Mouse (Mus musculus) MEL (cell line): ENCODE measurements at regions not wholly inside any gene's neighbourhood (a gene's known extent, or its start where the extent isn't known, plus 50 kb on each side); places are given as distances from the start of the nearest gene placed in this dataset.

Source experiments
- DNase-seq: peaks from one replicate; pipeline ENCODE4 v3.0.0; 2011; ENCODE audit warnings: low read depth, low spot score
- H3K27ac ChIP-seq: 2 replicates; pipeline ENCODE4 v1.5.1; 2012; ENCODE audit warnings: low read depth, mild to moderate bottlenecking, control low read depth, low read length, moderate library complexity; ENCODE audit not compliant: control insufficient read depth
- H3K27me3 ChIP-seq, 2 experiments: fragments of 150-350 bp in 1 of 2; sonication (generic) in 1 of 2; 2 replicates each; pipeline ENCODE4 v1.6.1; 2012; ENCODE audit warnings: low read length in 2 of 2, mild to moderate bottlenecking in 2 of 2, improper control_type of control experiment in 1 of 2, moderate library complexity in 1 of 2; ENCODE audit not compliant: insufficient read depth in 2 of 2, control insufficient read depth in 1 of 2
- H3K36me3 ChIP-seq, 2 experiments: 2 replicates each; pipeline ENCODE4 v1.6.1; 2012 to 2014; ENCODE audit warnings: low read length in 2 of 2, improper control_type of control experiment in 1 of 2, inconsistent platforms in 1 of 2, mild to moderate bottlenecking in 1 of 2; ENCODE audit not compliant: insufficient read depth in 2 of 2, control insufficient read depth in 1 of 2
- H3K4me1 ChIP-seq, 2 experiments: fragments of 150-350 bp in 1 of 2; sonication (generic) in 1 of 2; 2 replicates each; pipeline ENCODE4 v1.6.1; 2012; ENCODE audit warnings: low read length in 2 of 2, improper control_type of control experiment in 1 of 2, mild to moderate bottlenecking in 1 of 2; ENCODE audit not compliant: insufficient read depth in 2 of 2, control insufficient read depth in 1 of 2
- H3K4me3 ChIP-seq, 2 experiments: fragments of 150-350 bp in 1 of 2; sonication (generic) in 1 of 2; 2 replicates each; pipeline ENCODE4 v1.5.1; 2012; ENCODE audit warnings: low read depth in 2 of 2, low read length in 2 of 2, mild to moderate bottlenecking in 2 of 2, moderate library complexity in 2 of 2, control low read depth in 1 of 2, improper control_type of control experiment in 1 of 2; ENCODE audit not compliant: control insufficient read depth in 1 of 2, insufficient read depth in 1 of 2
- H3K79me2 ChIP-seq: 2 replicates; pipeline ENCODE4 v1.6.1; 2012; ENCODE audit warnings: mild to moderate bottlenecking, low read length, moderate library complexity; ENCODE audit not compliant: control insufficient read depth, poor library complexity, insufficient read depth
- H3K9ac ChIP-seq: 2 replicates; pipeline ENCODE4 v1.6.1; 2012; ENCODE audit warnings: low read depth, mild to moderate bottlenecking, control low read depth, low read length, moderate library complexity; ENCODE audit not compliant: control insufficient read depth, poor library complexity, severe bottlenecking
- H3K9me3 ChIP-seq: fragments of 150-350 bp; sonication (generic); replicated peaks from 2 replicates; pipeline ENCODE4 v1.6.1; 2012; ENCODE audit warnings: mild to moderate bottlenecking, low read length, improper control_type of control experiment, moderate library complexity; ENCODE audit not compliant: insufficient read depth
- BHLHE40 ChIP-seq: IDR thresholded peaks from 2 replicates; pipeline ENCODE4 v1.6.1; 2012; ENCODE audit warnings: low read depth, mild to moderate bottlenecking, inconsistent platforms, low read length, improper control_type of control experiment, borderline replicate concordance
- CTCF ChIP-seq, 3 experiments: IDR thresholded peaks in 2 of 3; conservative IDR thresholded peaks in 1 of 3; 2 replicates each; pipeline ENCODE4 v1.5.1; 2011 to 2012; ENCODE audit warnings: low read length in 3 of 3, low read depth in 2 of 3, mild to moderate bottlenecking in 2 of 3, improper control_type of control experiment in 1 of 3, inconsistent platforms in 1 of 3, mixed read lengths in 1 of 3, moderate library complexity in 1 of 3; ENCODE audit not compliant: control insufficient read depth in 1 of 3, insufficient read depth in 1 of 3, poor library complexity in 1 of 3, severe bottlenecking in 1 of 3
- E2F4 ChIP-seq: IDR thresholded peaks from 2 replicates; pipeline ENCODE4 v1.6.1; 2011; ENCODE audit warnings: low read depth, low read length, improper control_type of control experiment, borderline replicate concordance
- ELF1 ChIP-seq: IDR thresholded peaks from 2 replicates; pipeline ENCODE4 v1.6.1; 2014; ENCODE audit warnings: low read depth, mild to moderate bottlenecking, inconsistent platforms, low read length, improper control_type of control experiment, moderate library complexity
- EP300 ChIP-seq, 2 experiments: IDR thresholded peaks; 2 replicates each; pipeline ENCODE4 v1.6.1; 2011; ENCODE audit warnings: improper control_type of control experiment in 2 of 2, low read length in 2 of 2, low read depth in 1 of 2, mild to moderate bottlenecking in 1 of 2
- ETS1 ChIP-seq: IDR thresholded peaks from 2 replicates; pipeline ENCODE4 v1.6.1; 2012; ENCODE audit warnings: low read depth, mild to moderate bottlenecking, inconsistent platforms, low read length, improper control_type of control experiment, moderate library complexity
- GABPA ChIP-seq: IDR thresholded peaks from 2 replicates; pipeline ENCODE4 v1.6.1; 2012; ENCODE audit warnings: low read depth, mild to moderate bottlenecking, inconsistent platforms, low read length, improper control_type of control experiment, moderate library complexity
- HCFC1 ChIP-seq: IDR thresholded peaks from 2 replicates; pipeline ENCODE4 v1.6.1; 2012; ENCODE audit warnings: low read depth, mild to moderate bottlenecking, inconsistent platforms, low read length, improper control_type of control experiment, moderate library complexity
- KAT2A ChIP-seq: conservative IDR thresholded peaks from 2 replicates; pipeline ENCODE4 v1.6.1; 2012; ENCODE audit warnings: low read depth, low read length, improper control_type of control experiment, inconsistent platforms
- MAFK ChIP-seq: IDR thresholded peaks from 2 replicates; pipeline ENCODE4 v1.6.1; 2011; ENCODE audit warnings: low read depth, mild to moderate bottlenecking, low read length, improper control_type of control experiment, borderline replicate concordance
- MXI1 ChIP-seq: IDR thresholded peaks from 2 replicates; pipeline ENCODE4 v1.6.1; 2011; ENCODE audit warnings: mild to moderate bottlenecking, low read depth, low read length, improper control_type of control experiment
- MYB ChIP-seq: IDR thresholded peaks from 2 replicates; pipeline ENCODE4 v1.6.1; 2011; ENCODE audit warnings: mild to moderate bottlenecking, low read depth, low read length, improper control_type of control experiment
- MYC ChIP-seq: IDR thresholded peaks from 2 replicates; pipeline ENCODE4 v1.6.1; 2011; ENCODE audit warnings: low read depth, mild to moderate bottlenecking, low read length, improper control_type of control experiment, moderate library complexity
- NELFE ChIP-seq: IDR thresholded peaks from 2 replicates; pipeline ENCODE4 v1.6.1; 2011; ENCODE audit warnings: low read depth, low read length, improper control_type of control experiment
- NRF1 ChIP-seq: IDR thresholded peaks from 2 replicates; pipeline ENCODE4 v1.6.1; 2014; ENCODE audit warnings: low read depth, mild to moderate bottlenecking, inconsistent platforms, low read length, improper control_type of control experiment, moderate library complexity; ENCODE audit not compliant: poor library complexity, insufficient read depth, severe bottlenecking
- POLR2AphosphoS2 ChIP-seq: IDR thresholded peaks from 2 replicates; pipeline ENCODE4 v1.6.1; 2011; ENCODE audit warnings: low read length, improper control_type of control experiment
- POLR2AphosphoS5 ChIP-seq: IDR thresholded peaks from 2 replicates; pipeline ENCODE4 v1.6.1; 2012; ENCODE audit warnings: low read depth, borderline replicate concordance, mild to moderate bottlenecking, inconsistent platforms, low read length, moderate library complexity, mixed read lengths
- RAD21 ChIP-seq: IDR thresholded peaks from 2 replicates; pipeline ENCODE4 v1.6.1; 2011; ENCODE audit warnings: mild to moderate bottlenecking, low read depth, low read length, improper control_type of control experiment
- RCOR1 ChIP-seq: IDR thresholded peaks from 2 replicates; pipeline ENCODE4 v1.6.1; 2012; ENCODE audit warnings: low read depth, mild to moderate bottlenecking, inconsistent platforms, low read length, improper control_type of control experiment
- SIN3A ChIP-seq: IDR thresholded peaks from 2 replicates; pipeline ENCODE4 v1.6.1; 2012; ENCODE audit warnings: low read length, improper control_type of control experiment, inconsistent platforms
- SMC3 ChIP-seq: IDR thresholded peaks from 2 replicates; pipeline ENCODE4 v1.6.1; 2011; ENCODE audit warnings: low read depth, low read length, improper control_type of control experiment
- TBP ChIP-seq: IDR thresholded peaks from 2 replicates; pipeline ENCODE4 v1.8.0; 2011; ENCODE audit warnings: low read depth, low read length, improper control_type of control experiment
- TCF12 ChIP-seq: IDR thresholded peaks from 2 replicates; pipeline ENCODE4 v1.6.1; 2014; ENCODE audit warnings: low read depth, mild to moderate bottlenecking, inconsistent platforms, low read length, improper control_type of control experiment, moderate library complexity
- USF1 ChIP-seq: IDR thresholded peaks from 2 replicates; pipeline ENCODE4 v1.6.1; 2014; ENCODE audit warnings: low read depth, mild to moderate bottlenecking, inconsistent platforms, low read length, improper control_type of control experiment, moderate library complexity
- USF2 ChIP-seq, 2 experiments: IDR thresholded peaks; 2 replicates each; pipeline ENCODE4 v1.6.1; 2011 to 2012; ENCODE audit warnings: improper control_type of control experiment in 2 of 2, low read length in 2 of 2, borderline replicate concordance in 1 of 2, inconsistent platforms in 1 of 2, low read depth in 1 of 2, mild to moderate bottlenecking in 1 of 2; ENCODE audit not compliant: insufficient read depth in 1 of 2
- ZC3H11A ChIP-seq: IDR thresholded peaks from 2 replicates; pipeline ENCODE4 v1.6.1; 2012; ENCODE audit warnings: low read depth, mild to moderate bottlenecking, inconsistent platforms, low read length, improper control_type of control experiment
- ZKSCAN1 ChIP-seq: IDR thresholded peaks from 2 replicates; pipeline ENCODE4 v1.6.1; 2012; ENCODE audit warnings: low read depth, mild to moderate bottlenecking, inconsistent platforms, low read length, improper control_type of control experiment, moderate library complexity
- ZNF384 ChIP-seq: IDR thresholded peaks from 2 replicates; pipeline ENCODE4 v1.6.1; 2012; ENCODE audit warnings: low read depth, mild to moderate bottlenecking, inconsistent platforms, low read length, improper control_type of control experiment

DNA sequence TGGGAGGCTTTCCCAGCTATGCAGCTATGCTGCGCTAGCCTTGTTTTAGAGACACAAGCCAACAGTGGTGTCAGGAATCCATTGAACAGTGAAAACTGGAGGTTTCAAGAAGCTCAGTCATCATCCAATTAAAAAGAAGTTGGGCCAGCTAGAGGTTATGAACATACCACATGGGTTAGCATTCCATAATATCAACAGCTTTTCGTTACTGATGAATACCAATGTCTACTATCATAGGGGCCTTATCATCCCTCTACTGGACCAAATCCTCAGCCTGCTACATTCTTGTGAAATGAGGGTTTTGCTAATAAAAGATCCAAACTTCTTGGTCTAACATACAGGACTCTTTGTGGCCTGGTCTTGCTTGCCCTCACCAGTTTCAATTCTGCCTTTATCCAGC, 124.8 kb upstream of the Fam78b start (continued):
- no peak for TF ChIP-seq RAD21
- TF ChIP-seq, all 39 proteins: peak for 6

DNA sequence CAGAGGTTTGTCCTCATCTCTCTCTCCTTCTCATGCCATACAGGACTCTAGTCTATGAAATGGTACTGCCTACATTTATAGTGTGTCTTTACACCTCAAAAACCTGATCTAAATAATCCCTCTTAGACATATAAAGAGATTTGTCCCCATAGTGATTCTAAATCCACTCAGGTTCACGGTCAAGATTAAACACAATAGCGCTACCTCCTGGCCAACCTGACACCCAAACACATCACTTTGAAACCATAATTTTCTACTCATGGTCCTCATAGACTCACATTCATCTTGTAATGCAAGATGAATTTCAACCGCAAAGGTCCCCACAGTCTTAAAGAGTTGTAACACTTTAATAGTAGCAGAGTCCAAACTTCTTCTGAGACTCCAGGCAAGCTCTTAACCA, 118.0 kb upstream of the Fam78b start:
- Histone ChIP-seq H3K36me3 (peaks cover 0 to 2% of the 10 kb centered on the region in 2 experiments; a peak in 1 of 4 replicates), H3K4me3 (no peak overlapping the region), H3K27me3 (no peaks in the 10 kb centered on the region), H3K9ac (no peak overlapping the region), H3K4me1 (no peaks in the 10 kb centered on the region), H3K79me2 (no peaks in the 10 kb centered on the region), H3K9me3 (no peaks in the 10 kb centered on the region), H3K27ac (no peak overlapping the region)
- TF ChIP-seq ELF1 (no peak), USF2 (IDR thresholded peaks at IDR 0.05; ENCODE audit: borderline replicate concordance in 1 of 2, insufficient read depth in 1 of 2, low read depth in 1 of 2, low read length in 2 of 2) (no peak), MYC (no peak), MXI1 (no peak), ZC3H11A (peak; percentile 55; the same call in 1 of the 2 replicates), SMC3 (peak; percentile 76), USF1 (no peak), HCFC1 (no peak), E2F4 (no peak), TCF12 (no peak), RAD21 (peak; percentile 60), MYB (no peak), SIN3A (no peak), NELFE (no peak), MAFK (no peak), POLR2AphosphoS2 (no peak), ZKSCAN1 (no peak), EP300 (IDR thresholded peaks at IDR 0.05; ENCODE audit: low read depth in 1 of 2, low read length in 2 of 2) (no peak), GABPA (no peak), POLR2AphosphoS5 (no peak), NRF1 (no peak), ZNF384 (no peak), KAT2A (no peak), ETS1 (no peak), CTCF (IDR thresholded peaks at IDR 0.05 in 2 of 3, conservative IDR thresholded peaks at IDR 0.05 in 1 of 3; ENCODE audit: control insufficient read depth in 1 of 3, insufficient read depth in 1 of 3, low read depth in 2 of 3, low read length in 3 of 3, poor library complexity in 1 of 3, severe bottlenecking in 1 of 3) (peak in 2 of 3 experiments; percentile 13 to 54; a peak in 2 of 6 replicates), RCOR1 (no peak), BHLHE40 (no peak), TBP (no peak)
- no peak for DNase-seq
